Mouse (Mus musculus) kidney, adult 2 months (tissue): ENCODE measurements around the gene Slc25a25. TPM values are rescaled to one million over a fixed set of nuclear protein-coding genes. Genes with fewer than 3 reads are reported as not detected.

Experiments used
- DNase-seq: peaks from one replicate; pipeline ENCODE4 v3.0.0; 2021
- H3K27ac ChIP-seq: fragments of 200-500 bp; 2 replicates; pipeline ENCODE4 v1.5.1; 2012; ENCODE audit warnings: low read depth, low read length, control low read depth, inconsistent platforms; ENCODE audit not compliant: insufficient read depth
- H3K27me3 ChIP-seq: fragments of 200-500 bp; replicated peaks from 2 replicates; pipeline ENCODE4 v1.6.1; 2012; ENCODE audit warnings: mild to moderate bottlenecking, moderate library complexity, low read length, inconsistent platforms; ENCODE audit not compliant: control insufficient read depth, insufficient read depth
- H3K36me3 ChIP-seq: fragments of 200-500 bp; 2 replicates; pipeline ENCODE4 v1.6.1; 2012; ENCODE audit warnings: mild to moderate bottlenecking, moderate library complexity, low read length, inconsistent platforms; ENCODE audit not compliant: control insufficient read depth, insufficient read depth
- H3K4me1 ChIP-seq: fragments of 200-500 bp; 2 replicates; pipeline ENCODE4 v1.6.1; 2011; ENCODE audit warnings: low read length; ENCODE audit not compliant: control insufficient read depth, insufficient read depth
- H3K4me3 ChIP-seq: fragments of 200-500 bp; 2 replicates; pipeline ENCODE4 v1.5.1; 2011; ENCODE audit warnings: mild to moderate bottlenecking, low read depth, low read length, control low read depth; ENCODE audit not compliant: insufficient read depth
- CTCF ChIP-seq: fragments of 200-500 bp; conservative IDR thresholded peaks from 2 replicates; pipeline ENCODE4 v1.5.1; 2011; ENCODE audit warnings: low read depth, mild to moderate bottlenecking, control low read depth, low read length, moderate library complexity, mixed read lengths; ENCODE audit not compliant: insufficient read depth, insufficient read length
- POLR2A ChIP-seq: fragments of 200-500 bp; IDR thresholded peaks from one replicate; pipeline ENCODE4 v1.6.1; 2011; ENCODE audit warnings: low read depth, low read length, control low read depth
- WGBS: fragments of 180-500 bp; shearing (Covaris S2); methylation state at CpG from one replicate; pipeline ENCODE4 v1.1.7; 2018; 5-methylcytosine and 5-hydroxymethylcytosine counted together
- polyA plus RNA-seq: library from polyadenylated mRNA; depleted of rRNA; stranded (reverse); fragments of >200 nt; gene quantifications from 2 replicates; pipeline ENCODE4 v1.2.3, GENCODE M21; 2012

The Slc25a25 gene
- polyA plus RNA-seq, 1 experiment: 25.3 TPM

DNA sequence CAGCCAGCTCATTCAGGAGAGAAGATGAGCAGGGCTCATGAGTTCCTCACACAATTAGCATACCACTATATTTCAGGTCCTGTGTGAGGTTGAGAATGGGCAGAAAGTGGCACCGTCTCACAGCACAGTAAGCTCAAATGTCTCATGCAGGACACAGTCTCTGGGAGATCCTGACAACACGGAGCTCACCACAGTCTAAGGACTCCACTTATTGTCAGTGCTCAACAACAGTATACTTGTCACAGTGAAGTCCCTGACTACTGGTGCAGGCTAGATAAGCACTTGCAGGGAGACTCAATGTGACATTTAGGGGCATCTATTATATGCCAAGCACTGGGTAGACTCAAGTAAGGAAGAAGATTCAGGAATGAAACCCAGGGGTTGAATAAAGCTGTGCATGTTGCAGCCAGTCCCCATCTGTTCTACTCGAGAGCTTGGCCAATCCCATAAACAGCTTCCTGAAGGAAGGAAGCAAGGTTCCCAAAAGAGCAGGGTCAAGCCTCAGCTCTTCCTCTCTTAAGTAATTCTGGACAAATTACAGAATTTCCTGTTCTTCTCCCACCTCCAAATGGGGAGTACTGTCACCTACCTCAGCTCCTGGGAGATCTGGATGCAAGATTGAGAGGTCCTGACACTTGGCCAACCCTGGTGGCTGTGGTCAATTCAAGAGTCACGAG, 21.9 kb downstream of the Slc25a25 start:
- 56% methylated on average over 4 of the region's 4 CpGs for WGBS
- Histone ChIP-seq H3K4me3 (no peak overlapping the region), H3K4me1 (peaks cover 21% of the 10 kb centered on the region; the same call in 1 of the 2 replicates), H3K27ac (no peak overlapping the region), H3K36me3 (no peaks in the 10 kb centered on the region), H3K27me3 (no peaks in the 10 kb centered on the region)
- DNase-seq: peak; percentile 43
- TF ChIP-seq CTCF (no peak), POLR2A (no peak)

DNA sequence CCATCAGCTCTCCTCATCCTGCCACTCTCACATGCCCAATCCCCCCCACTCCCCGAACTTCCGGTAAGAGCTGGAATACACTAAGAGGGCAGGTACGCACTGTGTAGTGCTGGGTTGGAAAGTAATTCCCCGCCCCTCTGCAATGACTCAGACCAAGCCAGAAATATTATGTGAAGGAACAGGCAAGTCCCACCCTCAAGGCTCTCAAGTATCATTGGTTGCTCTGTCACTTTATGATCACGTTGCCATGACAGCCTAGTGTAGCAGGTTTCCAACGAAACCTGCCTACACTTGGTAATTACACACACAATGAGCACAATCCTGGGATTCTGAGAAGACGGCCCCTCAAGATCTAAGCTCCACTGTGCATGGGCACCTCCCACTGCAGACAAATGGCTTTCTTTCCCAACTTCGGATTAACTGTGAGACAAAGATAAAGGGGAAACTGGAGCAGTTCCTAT, 23.0 kb downstream of the Slc25a25 start:
- no peaks in the 10 kb centered on the region for H3K36me3 ChIP-seq
- H3K27ac ChIP-seq: no peak overlapping the region
- H3K4me3 ChIP-seq: no peak overlapping the region
- peak; percentile 33 for DNase-seq
- no peaks in the 10 kb centered on the region for H3K27me3 ChIP-seq
- 39% methylated on average over 8 of the region's 8 CpGs for WGBS
- TF ChIP-seq CTCF: no peak
- no peak for TF ChIP-seq POLR2A
- peaks cover 25% of the 10 kb centered on the region; the same call in 1 of the 2 replicates for H3K4me1 ChIP-seq

DNA sequence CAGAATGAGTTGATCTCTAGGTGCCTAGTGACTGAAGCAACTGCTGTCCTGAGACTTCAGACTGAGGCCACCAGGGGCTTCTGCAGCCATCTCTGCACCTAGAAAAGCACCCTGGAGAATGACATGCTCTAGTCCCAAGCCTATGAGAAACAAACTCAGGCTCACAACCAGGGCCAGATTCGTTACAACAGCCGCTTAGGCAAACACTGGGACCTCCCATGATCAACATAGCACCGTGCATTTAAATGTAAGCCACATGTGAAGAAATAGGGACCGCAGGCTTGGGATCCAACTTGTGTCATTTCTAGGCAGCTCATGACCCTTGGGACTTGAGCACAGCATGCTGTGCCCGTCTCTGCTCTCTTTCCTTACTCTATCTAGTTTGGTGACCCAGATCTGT, 23.5 kb downstream of the Slc25a25 start:
- no peak for DNase-seq
- TF ChIP-seq POLR2A: no peak
- TF ChIP-seq CTCF: no peak
- Histone ChIP-seq H3K4me3 (no peak overlapping the region), H3K4me1 (peaks cover 30% of the 10 kb centered on the region; the same call in 1 of the 2 replicates), H3K27ac (no peak overlapping the region), H3K36me3 (no peaks in the 10 kb centered on the region), H3K27me3 (no peaks in the 10 kb centered on the region)
- WGBS: 73% methylated on average over 5 of the region's 5 CpGs

DNA sequence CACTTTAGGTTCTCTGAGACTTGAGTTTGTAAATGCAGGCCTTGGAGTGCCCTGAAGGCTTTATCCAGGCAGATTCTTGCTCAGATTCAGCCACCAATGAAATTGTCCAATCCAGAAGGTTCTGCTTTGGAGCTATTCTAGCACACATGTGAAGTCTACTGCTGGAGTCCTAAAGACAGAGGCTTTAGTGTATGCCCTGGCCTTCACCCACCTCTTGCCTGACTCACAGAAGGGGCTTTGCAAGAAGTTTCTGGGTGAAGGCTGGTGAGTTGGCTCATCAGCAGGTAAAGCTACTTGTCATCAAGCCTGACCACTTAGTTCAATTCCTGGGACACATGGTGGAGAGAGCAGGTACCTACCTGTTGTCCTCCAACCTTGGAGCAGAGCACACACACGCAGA, 25.1 kb downstream of the Slc25a25 start:
- Histone ChIP-seq H3K4me1 (peaks cover 30% of the 10 kb centered on the region; the same call in 1 of the 2 replicates), H3K27ac (no peak overlapping the region)
- no peak for DNase-seq

DNA sequence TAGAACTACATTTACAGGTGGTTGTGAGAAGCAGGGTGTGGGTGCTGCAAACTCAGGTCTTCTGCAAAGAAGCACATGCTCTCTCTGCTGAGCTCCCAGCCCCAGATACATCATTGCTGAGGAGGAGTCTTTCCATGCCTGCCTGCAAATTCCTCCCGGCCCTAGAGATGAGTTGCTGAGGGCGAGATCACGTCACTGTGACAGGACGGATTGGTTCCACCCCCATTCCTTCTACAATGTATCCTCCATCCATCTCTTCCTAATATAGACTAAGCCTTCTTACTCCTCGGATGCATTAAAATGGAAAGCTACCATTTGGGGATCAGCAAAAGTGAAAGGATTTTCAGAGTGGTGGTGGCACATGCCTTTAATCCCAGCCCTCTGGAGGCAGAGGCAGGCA, 25.7 kb downstream of the Slc25a25 start:
- Histone ChIP-seq H3K27ac (no peak overlapping the region), H3K4me1 (peaks cover 29% of the 10 kb centered on the region; the same call in 1 of the 2 replicates), H3K36me3 (no peaks in the 10 kb centered on the region), H3K4me3 (no peak overlapping the region), H3K27me3 (no peaks in the 10 kb centered on the region)
- WGBS: 79% methylated on average over 5 of the region's 5 CpGs
- no peak for DNase-seq
- TF ChIP-seq CTCF (no peak), POLR2A (no peak)

More for the DNA sequence above, 25.1 kb downstream of the Slc25a25 start:
- 92% methylated on average over 1 of the region's 1 CpGs for WGBS
- Histone ChIP-seq H3K4me3 (no peak overlapping the region), H3K36me3 (no peaks in the 10 kb centered on the region), H3K27me3 (no peaks in the 10 kb centered on the region)
- TF ChIP-seq POLR2A: no peak
- no peak for TF ChIP-seq CTCF

DNA sequence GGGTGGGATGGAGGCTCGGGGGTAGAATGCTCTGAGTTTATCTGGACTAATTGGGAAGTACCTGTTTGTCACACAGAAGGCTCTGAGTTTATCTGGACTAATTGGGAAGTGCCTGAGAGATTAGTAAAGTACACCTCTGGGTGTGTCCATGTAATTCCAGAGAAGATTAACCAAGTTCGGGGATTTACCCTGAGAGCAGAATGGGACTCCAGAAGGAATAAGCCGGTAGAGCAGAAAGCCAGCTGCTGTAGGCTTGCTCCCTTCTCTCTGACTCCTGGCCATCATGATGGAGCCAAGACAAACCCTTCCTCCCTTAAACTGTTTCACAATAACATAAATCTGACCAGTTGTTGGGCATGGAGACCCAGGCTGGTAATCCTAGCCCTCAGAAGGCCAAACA, 26.4 kb downstream of the Slc25a25 start:
- H3K27ac ChIP-seq: peak overlapping the region; percentile 80
- H3K36me3 ChIP-seq: no peaks in the 10 kb centered on the region
- no peak overlapping the region for H3K4me3 ChIP-seq
- peaks cover 30% of the 10 kb centered on the region; the same call in 1 of the 2 replicates for H3K4me1 ChIP-seq
- no peak for TF ChIP-seq CTCF
- TF ChIP-seq POLR2A: no peak
- 28% methylated on average over 3 of the region's 3 CpGs for WGBS
- H3K27me3 ChIP-seq: no peaks in the 10 kb centered on the region
- peak; percentile 30 for DNase-seq

DNA sequence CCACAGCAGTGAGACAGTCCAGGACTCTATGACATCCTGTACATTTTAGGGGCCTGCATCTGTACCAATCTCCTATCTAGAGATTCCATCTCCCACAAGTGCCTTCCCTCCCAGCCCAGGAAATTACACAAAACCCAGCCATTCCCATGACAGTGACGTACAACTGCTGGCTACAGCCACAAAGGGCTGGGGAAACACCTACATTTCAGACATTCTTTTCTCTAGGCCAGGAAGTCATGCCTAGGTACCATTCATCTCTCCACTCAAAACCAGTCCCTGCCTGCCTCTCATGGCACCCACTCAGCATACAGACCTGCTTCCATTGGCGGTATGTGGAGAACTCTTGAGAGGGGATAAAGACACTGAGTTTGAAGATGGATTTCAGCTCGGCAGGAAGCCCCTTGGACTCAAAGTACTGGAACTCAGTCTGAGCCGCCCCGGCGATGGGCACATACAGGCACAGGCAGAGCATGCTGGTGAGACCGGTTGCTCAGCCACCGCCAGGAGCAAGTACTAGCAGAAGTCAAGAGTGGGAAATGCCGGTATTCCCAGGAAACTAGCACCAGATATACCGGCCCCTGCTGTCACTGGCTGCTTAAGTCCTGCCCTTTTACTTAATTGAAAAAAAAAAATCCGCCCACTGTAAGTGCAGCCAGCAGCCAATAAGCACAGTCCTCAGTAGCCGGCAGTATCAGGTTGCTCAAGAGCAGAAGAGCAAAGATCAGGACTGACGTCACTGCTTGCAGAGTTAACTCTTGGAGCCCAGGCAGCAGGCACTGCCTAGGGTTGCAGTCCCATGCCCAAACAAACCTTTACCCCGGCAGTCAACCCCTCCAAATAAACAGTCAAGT, 27.5 kb downstream of the Slc25a25 start:
- Histone ChIP-seq H3K4me3 (peak overlapping the region; percentile 63), H3K27me3 (no peaks in the 10 kb centered on the region), H3K36me3 (peaks cover 2% of the 10 kb centered on the region; the same call in 1 of the 2 replicates), H3K4me1 (peaks cover 32% of the 10 kb centered on the region), H3K27ac (peak overlapping the region; percentile 93)
- DNase-seq: peak; percentile 96
- WGBS: 3% methylated on average over 14 of the region's 14 CpGs
- TF ChIP-seq CTCF (peak; percentile 6; the same call in 1 of the 2 replicates), POLR2A (peak; percentile 92)
